Mouse (Mus musculus) limb, embryonic 13.5 days (tissue): ENCODE results near the gene Acat1. TPM values are rescaled to one million over a fixed set of nuclear protein-coding genes. Genes with fewer than 3 reads are reported as not detected.
A peak's percentile ranks its signal among the peaks of the same experiment; 100 is the strongest.

Source experiments
- ATAC-seq: fragments of 200-750 bp; cut with Nextera tagmentation; 2 replicates; pipeline ENCODE4 v1.8.0; 2017; ENCODE audit warnings: low read depth, moderate number of reproducible peaks, moderate TSS enrichment; ENCODE audit not compliant: low FRiP score
- H3K27ac ChIP-seq: fragments of 300-500 bp; sonication (generic); 2 replicates; pipeline ENCODE4 v1.5.1; 2015; ENCODE audit warnings: inconsistent platforms, mild to moderate bottlenecking, moderate library complexity
- H3K27me3 ChIP-seq: fragments of 300-500 bp; sonication (generic); 2 replicates; pipeline ENCODE4 v1.6.1; 2015; ENCODE audit warnings: mild to moderate bottlenecking, inconsistent platforms
- H3K36me3 ChIP-seq: fragments of 300-500 bp; sonication (generic); 2 replicates; pipeline ENCODE4 v1.6.1; 2015; ENCODE audit warnings: inconsistent platforms, mild to moderate bottlenecking, moderate library complexity
- H3K4me1 ChIP-seq: fragments of 300-500 bp; sonication (generic); 2 replicates; pipeline ENCODE4 v1.6.1; 2015; ENCODE audit warnings: inconsistent platforms
- H3K4me2 ChIP-seq: fragments of 300-500 bp; sonication (generic); replicated peaks from 2 replicates; pipeline ENCODE4 v1.6.1; 2015; ENCODE audit warnings: inconsistent platforms, mild to moderate bottlenecking, moderate library complexity
- H3K4me3 ChIP-seq: fragments of 300-500 bp; sonication (generic); 2 replicates; pipeline ENCODE4 v1.5.1; 2015; ENCODE audit warnings: moderate library complexity, mild to moderate bottlenecking, inconsistent platforms
- H3K9ac ChIP-seq: fragments of 300-500 bp; sonication (generic); 2 replicates; pipeline ENCODE4 v1.6.1; 2015; ENCODE audit warnings: mild to moderate bottlenecking, inconsistent platforms
- H3K9me3 ChIP-seq: fragments of 300-500 bp; sonication (generic); 2 replicates; pipeline ENCODE4 v1.6.1; 2016; ENCODE audit warnings: inconsistent platforms
- WGBS: fragments of 180-500 bp; shearing (Covaris S2); methylation state at CpG from one replicate; pipeline ENCODE4 v1.1.7; 2015; 5-methylcytosine and 5-hydroxymethylcytosine counted together
- polyA plus RNA-seq: library from polyadenylated mRNA; unstranded; fragments of >200 nt; fragmentation: Nextera tagmentation; extraction: Ambion mirVana; gene quantifications from 2 replicates; pipeline ENCODE4 v1.2.1, GENCODE M21; 2015

Acat1 gene
- 120 and 125 TPM in 2 replicates for polyA plus RNA-seq

DNA sequence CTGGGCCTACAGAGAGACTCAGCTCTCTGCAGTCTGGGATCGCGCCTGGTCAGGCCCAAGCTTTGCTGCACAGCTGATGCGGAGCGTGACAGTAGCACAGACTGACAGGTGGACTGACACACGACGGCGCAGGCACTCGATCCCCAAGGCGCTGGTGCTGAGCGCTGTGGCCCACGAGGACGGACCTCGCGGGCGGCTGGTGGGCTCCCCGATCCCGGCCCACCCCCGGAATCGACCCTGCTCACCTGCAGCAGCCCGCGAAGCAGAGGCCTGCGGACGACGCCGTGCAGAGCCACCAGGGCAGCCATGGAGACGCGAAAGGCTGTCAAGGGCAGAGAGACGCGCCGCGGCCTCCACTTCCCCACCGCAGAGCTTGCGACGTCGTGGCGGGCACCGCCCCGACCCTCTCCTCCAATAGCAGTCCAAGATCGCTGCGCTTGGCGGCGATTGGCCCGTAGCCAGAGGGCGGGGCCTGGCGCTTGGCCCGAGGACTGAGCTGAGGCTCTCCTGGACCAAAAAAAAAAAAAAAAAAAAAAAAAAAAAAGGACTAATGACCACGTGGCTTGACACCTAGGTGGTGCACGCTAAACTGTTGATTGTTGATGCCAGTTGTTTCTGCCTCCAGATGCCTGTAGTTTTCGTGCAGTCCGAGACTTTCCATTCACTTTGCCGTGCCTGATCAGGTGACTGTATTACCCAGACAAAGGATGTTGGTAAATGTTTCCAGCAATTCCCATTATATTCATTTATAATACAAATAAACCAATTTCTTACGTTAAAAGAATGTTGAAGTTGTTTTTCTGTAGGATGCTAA is at the start of gene Acat1:
Acat1 (minus strand) TSS at position 415 of the 814 bp plus-strand sequence.
- H3K9ac ChIP-seq = peak within 1 kb of the TSS; percentile 92
- H3K4me1 ChIP-seq = peaks cover 10% of the 10 kb centered on the region
- H3K27me3 ChIP-seq = no peaks in the 10 kb centered on the region
- H3K4me3 ChIP-seq = peak within 1 kb of the TSS; percentile 74
- H3K27ac ChIP-seq = no peak within 1 kb of the TSS
- ATAC-seq = peak; percentile 98
- WGBS = 4% methylated on average over 52 of the region's 52 CpGs
- H3K9me3 ChIP-seq = no peaks in the 10 kb centered on the region
- peaks cover 17% of the 10 kb centered on the region for H3K36me3 ChIP-seq
- H3K4me2 ChIP-seq = peak within 1 kb of the TSS; percentile 81

DNA sequence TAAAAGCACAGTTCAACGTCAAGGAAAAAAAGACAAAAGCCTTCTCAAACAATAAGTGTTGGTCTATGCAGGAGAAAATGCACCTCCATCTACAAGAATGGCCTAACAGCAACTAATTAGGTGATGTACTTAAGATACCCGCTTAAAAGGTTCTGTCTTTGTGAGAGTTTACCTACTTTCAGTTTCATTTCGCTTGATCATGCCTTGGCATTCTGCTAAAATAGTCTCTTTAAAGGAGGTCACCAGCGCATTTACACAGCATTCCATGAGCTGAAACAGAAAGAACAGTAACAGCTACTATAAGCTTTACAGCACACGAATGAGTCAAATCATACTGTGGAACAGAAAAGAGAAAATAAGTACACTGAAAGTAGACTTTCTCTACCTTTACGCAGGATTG is 24.6 kb upstream of the Acat1 start:
- 92% methylated on average over 6 of the region's 6 CpGs for WGBS
- H3K4me2 ChIP-seq = no peak overlapping the region
- no peak overlapping the region for H3K4me3 ChIP-seq
- no peak overlapping the region for H3K27ac ChIP-seq
- no peaks in the 10 kb centered on the region for H3K9me3 ChIP-seq
- no peaks in the 10 kb centered on the region for H3K4me1 ChIP-seq
- peaks cover 68% of the 10 kb centered on the region for H3K36me3 ChIP-seq
- no peaks in the 10 kb centered on the region for H3K27me3 ChIP-seq
- ATAC-seq = no peak
- H3K9ac ChIP-seq = no peak overlapping the region

DNA sequence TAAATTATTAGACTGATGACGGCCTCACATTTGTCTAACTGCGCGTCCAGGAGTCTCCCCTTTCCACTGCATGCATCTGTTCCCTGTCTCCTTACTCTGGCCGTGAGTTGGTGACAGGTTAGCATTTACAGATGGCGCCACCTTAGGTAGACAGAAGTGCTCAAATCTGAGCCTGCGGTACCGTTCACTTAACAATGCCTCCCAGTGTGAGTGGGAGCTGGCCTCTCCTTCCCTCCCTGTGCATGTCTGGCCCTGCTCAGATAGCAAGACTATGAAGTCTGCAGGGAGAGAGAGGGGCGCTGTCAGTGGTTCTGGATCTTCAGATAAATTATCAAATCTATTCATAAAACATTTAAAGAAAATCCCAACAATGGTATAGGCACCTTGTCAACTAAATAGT is 5.1 kb upstream of the Acat1 start:
- Histone ChIP-seq H3K36me3 (peaks cover 52% of the 10 kb centered on the region), H3K9me3 (no peaks in the 10 kb centered on the region), H3K4me2 (no peak overlapping the region), H3K4me3 (no peak overlapping the region), H3K4me1 (no peaks in the 10 kb centered on the region), H3K9ac (no peak overlapping the region), H3K27ac (no peak overlapping the region), H3K27me3 (no peaks in the 10 kb centered on the region)
- WGBS = 79% methylated on average over 8 of the region's 8 CpGs
- no peak for ATAC-seq

DNA sequence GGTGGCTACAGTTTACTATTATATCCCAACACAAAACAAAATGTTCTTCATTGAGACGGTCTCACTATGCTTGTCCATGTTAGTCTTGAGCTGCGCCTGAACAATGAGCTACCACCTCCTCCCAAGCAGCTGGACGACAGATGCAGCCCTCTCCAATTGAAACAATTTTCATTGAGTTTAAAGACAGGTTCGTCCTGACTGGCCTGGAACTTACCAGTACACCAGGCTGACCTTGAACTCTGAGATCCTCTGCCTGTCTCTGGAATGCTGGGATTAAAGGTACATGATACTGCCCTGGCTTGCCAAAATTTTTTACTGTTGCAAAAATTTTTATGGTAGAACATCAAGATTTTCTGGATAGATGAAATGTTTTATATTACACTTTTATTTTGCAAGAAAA is 4.1 kb upstream of the Acat1 start:
- H3K27ac ChIP-seq = no peak overlapping the region
- peaks cover 44% of the 10 kb centered on the region for H3K36me3 ChIP-seq
- no peak overlapping the region for H3K4me3 ChIP-seq
- H3K27me3 ChIP-seq = no peaks in the 10 kb centered on the region
- no peak overlapping the region for H3K9ac ChIP-seq
- peaks cover 2% of the 10 kb centered on the region for H3K4me1 ChIP-seq
- no peak for ATAC-seq
- no peak overlapping the region for H3K4me2 ChIP-seq
- no peaks in the 10 kb centered on the region for H3K9me3 ChIP-seq
- 82% methylated on average over 4 of the region's 4 CpGs for WGBS

DNA sequence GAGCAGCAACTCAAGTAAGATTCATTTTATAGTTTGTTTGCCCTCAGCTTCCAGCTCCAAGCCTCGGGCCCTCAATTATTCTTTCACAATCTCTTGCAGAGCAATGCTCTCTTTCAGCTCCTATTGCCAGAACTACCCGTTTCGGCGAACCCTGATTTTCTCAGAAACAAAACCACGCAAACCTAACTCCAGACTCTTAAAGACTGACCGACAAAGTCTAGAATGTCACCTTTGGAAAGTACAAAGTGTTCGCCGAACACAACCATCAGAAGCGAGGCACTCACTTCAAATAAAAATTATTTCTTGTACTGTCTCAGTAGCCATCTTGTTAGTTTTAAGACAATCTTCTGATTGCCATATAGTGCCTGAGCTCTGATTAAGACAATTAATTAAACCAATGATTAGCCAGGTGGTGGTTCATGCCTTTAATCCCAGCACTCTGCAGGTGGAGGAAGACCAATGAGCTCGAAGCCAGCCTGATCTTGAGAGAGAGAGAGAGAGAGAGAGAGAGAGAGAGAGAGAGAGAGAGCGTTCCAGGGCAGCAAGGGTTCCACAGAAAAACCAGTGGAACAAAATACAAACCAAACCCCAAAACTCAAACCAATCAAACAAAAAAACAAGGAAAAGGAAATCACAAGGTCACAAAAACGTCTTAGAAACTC is 745 bp downstream of the Acat1 start:
- H3K4me3 ChIP-seq = peak overlapping the region; percentile 74
- peak overlapping the region; percentile 81 for H3K4me2 ChIP-seq
- 74% methylated on average over 12 of the region's 12 CpGs for WGBS
- peak overlapping the region; percentile 92 for H3K9ac ChIP-seq
- peaks cover 15% of the 10 kb centered on the region for H3K36me3 ChIP-seq
- ATAC-seq = no peak
- no peak overlapping the region for H3K27ac ChIP-seq
- H3K9me3 ChIP-seq = no peaks in the 10 kb centered on the region
- no peaks in the 10 kb centered on the region for H3K27me3 ChIP-seq
- H3K4me1 ChIP-seq = peaks cover 10% of the 10 kb centered on the region

DNA sequence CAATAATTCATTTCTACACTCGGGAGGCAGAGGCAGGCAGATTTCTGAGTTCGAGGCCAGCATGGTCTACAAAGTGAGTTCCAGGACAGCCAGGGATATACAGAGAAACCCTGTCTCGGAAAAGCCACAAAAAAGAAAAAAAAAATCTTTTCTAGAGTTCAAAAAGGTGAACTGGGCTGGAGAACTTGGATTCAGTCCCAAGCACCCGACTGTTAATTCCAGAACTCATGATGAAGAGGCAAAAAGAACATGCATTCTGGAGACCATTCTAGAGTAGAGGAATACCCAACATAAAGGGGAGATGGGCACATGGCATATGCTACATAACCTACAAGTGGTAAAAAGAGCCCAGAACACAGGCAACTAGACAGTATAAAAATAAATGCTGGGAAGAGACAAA is 2.4 kb downstream of the Acat1 start:
- Histone ChIP-seq H3K9ac (no peak overlapping the region), H3K4me3 (no peak overlapping the region), H3K9me3 (no peaks in the 10 kb centered on the region), H3K27me3 (no peaks in the 10 kb centered on the region), H3K4me2 (no peak overlapping the region), H3K36me3 (0 out of 2 replicates have a peak, but pooled peaks cover 2% of the 10 kb centered on the region), H3K27ac (no peak overlapping the region), H3K4me1 (peaks cover 10% of the 10 kb centered on the region)
- WGBS = 93% methylated on average over 4 of the region's 4 CpGs
- no peak for ATAC-seq

DNA sequence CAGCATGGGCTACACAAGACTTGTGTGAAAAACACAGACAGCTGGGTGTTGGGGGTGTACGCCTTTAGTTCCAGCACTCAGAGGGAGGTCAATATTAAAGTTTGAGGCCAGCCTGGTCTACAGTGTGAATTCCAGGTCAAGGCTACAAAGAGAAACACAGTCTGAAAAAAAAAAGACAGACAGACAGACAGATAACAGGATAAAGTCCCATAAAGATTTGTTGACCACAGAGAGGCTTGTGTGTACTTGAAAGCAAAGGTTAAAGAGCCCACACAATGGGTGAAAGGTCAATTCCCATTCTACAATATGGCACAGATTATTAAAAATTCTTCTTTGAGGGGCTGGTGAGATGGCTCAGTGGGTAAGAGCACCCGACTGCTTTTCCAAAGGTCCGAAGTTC is 3.0 kb downstream of the Acat1 start:
- 92% methylated on average over 3 of the region's 3 CpGs for WGBS
- Histone ChIP-seq H3K4me3 (no peak overlapping the region), H3K9me3 (no peaks in the 10 kb centered on the region), H3K36me3 (0 out of 2 replicates have a peak, but pooled peaks cover 2% of the 10 kb centered on the region), H3K27ac (no peak overlapping the region), H3K4me1 (peaks cover 10% of the 10 kb centered on the region), H3K27me3 (no peaks in the 10 kb centered on the region), H3K9ac (no peak overlapping the region), H3K4me2 (no peak overlapping the region)
- ATAC-seq = no peak

DNA sequence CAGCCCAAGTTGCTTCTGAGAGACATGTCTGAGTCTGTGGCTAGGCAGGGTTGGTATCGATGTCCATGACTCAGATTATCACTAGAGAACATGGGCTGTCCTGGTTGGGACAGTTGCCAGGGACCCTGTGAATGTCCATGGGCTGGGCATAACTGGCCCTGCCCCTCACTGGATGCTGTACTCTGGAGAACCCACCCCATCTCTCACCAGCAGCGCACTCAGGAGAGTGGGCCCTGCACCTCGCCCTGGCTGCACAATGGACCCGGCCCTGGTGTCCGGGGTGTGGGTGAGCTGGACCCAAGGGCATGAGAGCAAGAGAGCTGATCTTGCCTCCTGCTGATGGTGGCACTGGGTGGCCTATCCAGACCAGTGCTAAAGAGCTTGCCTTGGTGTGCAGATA is 5.2 kb downstream of the Acat1 start:
- H3K4me2 ChIP-seq = no peak overlapping the region
- H3K4me1 ChIP-seq = peaks cover 10% of the 10 kb centered on the region
- H3K36me3 ChIP-seq = 0 out of 2 replicates have a peak, but pooled peaks cover 2% of the 10 kb centered on the region
- 86% methylated on average over 5 of the region's 5 CpGs for WGBS
- H3K27ac ChIP-seq = no peak overlapping the region
- no peak overlapping the region for H3K4me3 ChIP-seq
- H3K9ac ChIP-seq = no peak overlapping the region
- ATAC-seq = no peak
- H3K27me3 ChIP-seq = no peaks in the 10 kb centered on the region
- no peaks in the 10 kb centered on the region for H3K9me3 ChIP-seq

DNA sequence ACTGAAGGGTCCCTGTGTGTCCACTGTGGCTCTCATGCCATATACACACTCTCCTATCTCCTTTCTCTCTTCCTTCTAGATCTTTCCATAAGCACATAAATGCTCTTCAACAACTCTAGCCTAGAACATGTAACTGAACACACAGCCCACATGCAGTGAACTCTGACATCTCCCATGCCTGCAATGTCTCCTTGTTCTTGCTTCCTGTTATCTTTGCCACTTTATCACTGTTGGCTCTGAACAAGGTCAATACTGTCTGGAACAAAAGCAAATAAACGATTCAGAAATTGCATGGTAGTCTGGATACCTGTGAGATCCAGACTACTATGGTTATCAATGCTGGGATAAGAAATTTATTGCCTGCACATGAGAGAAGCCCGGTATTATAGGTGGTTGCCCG is 6.3 kb downstream of the Acat1 start:
- Histone ChIP-seq H3K9me3 (no peaks in the 10 kb centered on the region), H3K27me3 (no peaks in the 10 kb centered on the region), H3K4me3 (no peak overlapping the region), H3K36me3 (0 out of 2 replicates have a peak, but pooled peaks cover 2% of the 10 kb centered on the region), H3K9ac (no peak overlapping the region), H3K4me1 (peaks cover 4% of the 10 kb centered on the region; the same call in 1 of the 2 replicates), H3K4me2 (no peak overlapping the region), H3K27ac (no peak overlapping the region; the same call in 1 of the 2 replicates)
- 88% methylated on average over 3 of the region's 3 CpGs for WGBS
- ATAC-seq = no peak

DNA sequence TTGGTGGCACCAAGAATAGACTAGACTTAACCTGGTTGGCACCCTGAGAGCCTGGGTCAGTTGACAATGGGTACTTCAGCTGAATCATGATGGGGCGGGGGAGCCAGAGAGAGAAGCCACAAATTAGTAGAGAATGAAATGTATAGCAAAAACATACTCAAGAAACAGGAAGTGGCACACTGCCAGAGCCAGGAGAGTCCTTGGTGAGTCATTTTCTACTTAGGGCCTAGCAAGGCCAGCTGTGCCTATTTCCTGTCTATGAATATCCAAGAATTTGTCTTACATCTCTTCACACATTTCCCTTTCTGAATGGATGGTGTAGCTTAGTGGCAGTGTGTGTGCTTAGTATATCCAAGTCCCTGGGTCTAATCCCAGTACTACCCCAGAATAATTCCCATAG is 6.8 kb downstream of the Acat1 start:
- H3K4me1 ChIP-seq = 0 out of 2 replicates have a peak, but pooled peaks cover 1% of the 10 kb centered on the region
- H3K27me3 ChIP-seq = no peaks in the 10 kb centered on the region
- ATAC-seq = no peak
- H3K4me2 ChIP-seq = no peak overlapping the region
- no peak overlapping the region for H3K9ac ChIP-seq
- H3K36me3 ChIP-seq = peaks cover 5% of the 10 kb centered on the region; the same call in 1 of the 2 replicates
- 97% methylated on average over 1 of the region's 1 CpGs for WGBS
- H3K4me3 ChIP-seq = no peak overlapping the region
- H3K9me3 ChIP-seq = no peaks in the 10 kb centered on the region
- no peak overlapping the region; the same call in 1 of the 2 replicates for H3K27ac ChIP-seq

DNA sequence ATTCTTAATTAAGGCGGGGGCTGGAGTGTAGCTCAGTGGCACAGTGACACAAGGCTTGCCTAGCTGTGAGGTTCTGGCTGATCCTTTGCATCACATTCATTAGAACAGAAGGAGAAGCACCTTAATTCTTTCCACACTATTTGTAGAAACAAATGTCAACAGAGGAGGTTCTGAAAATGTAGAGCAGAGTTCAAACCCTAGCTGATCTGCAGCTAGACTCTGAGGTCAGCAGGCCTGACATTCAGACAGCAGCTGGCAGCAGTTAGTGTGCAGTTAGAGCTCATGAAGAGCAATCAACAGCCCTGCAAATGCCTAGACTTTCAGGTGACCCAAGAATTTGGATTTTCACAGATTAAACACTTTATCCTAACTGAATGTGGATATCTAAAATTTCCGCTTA is 8.6 kb downstream of the Acat1 start:
- ATAC-seq = no peak
- Histone ChIP-seq H3K9ac (no peak overlapping the region), H3K9me3 (no peaks in the 10 kb centered on the region), H3K4me3 (no peak overlapping the region), H3K4me1 (no peaks in the 10 kb centered on the region), H3K27ac (no peak overlapping the region), H3K4me2 (no peak overlapping the region), H3K36me3 (peaks cover 5% of the 10 kb centered on the region; the same call in 1 of the 2 replicates), H3K27me3 (no peaks in the 10 kb centered on the region)
- 91% methylated on average over 2 of the region's 2 CpGs for WGBS

DNA sequence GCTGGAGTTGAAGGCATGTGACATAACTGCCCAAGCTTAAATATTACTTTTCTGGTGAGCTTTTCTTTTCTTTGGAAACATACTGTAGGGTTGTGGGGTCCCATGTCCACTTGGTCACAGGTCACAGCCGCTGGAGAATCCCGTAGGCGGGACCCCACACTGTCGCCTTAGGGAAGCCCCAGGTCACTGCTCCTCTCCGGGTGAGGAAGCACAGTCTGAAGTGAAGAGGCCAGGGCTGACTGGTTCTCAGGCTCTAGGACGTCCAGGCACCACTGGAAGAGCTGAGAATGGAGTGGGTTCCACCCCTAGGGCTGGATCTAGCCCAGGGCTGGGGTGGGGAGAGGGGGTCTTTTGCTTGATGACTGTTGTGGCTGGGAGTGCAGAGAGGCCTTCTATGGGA is 11.6 kb downstream of the Acat1 start:
- H3K4me2 ChIP-seq = no peak overlapping the region
- peaks cover 20% of the 10 kb centered on the region for H3K36me3 ChIP-seq

More for the DNA sequence above, 11.6 kb downstream of the Acat1 start:
- no peaks in the 10 kb centered on the region for H3K27me3 ChIP-seq
- H3K4me3 ChIP-seq = no peak overlapping the region
- no peak overlapping the region for H3K27ac ChIP-seq
- no peak overlapping the region for H3K9ac ChIP-seq
- no peaks in the 10 kb centered on the region for H3K4me1 ChIP-seq
- no peaks in the 10 kb centered on the region for H3K9me3 ChIP-seq
- 78% methylated on average over 6 of the region's 6 CpGs for WGBS
- ATAC-seq = no peak
